In genomic region chr2:173175703-173176102, GRCm38 (mm10) we compare ENCODE assay signal across 10 mouse cellular contexts. TPM values are rescaled to one million over a fixed set of nuclear protein-coding genes. Genes with fewer than 3 reads are reported as not detected.
DNase-seq lines count a peak whose midpoint lies in the region; ATAC-seq and TF ChIP-seq lines count a peak whose summit lies in the region.
"Had no signal": no experiment of that assay in that cellular context is flagged by ENCODE, and none has a peak within 500 bp of the region (broad histone marks: within the 10 kb centered on the region; RNA-seq: fewer than 3 reads in every experiment).

No protein-coding gene starts in this region.

- no peak for ATAC-seq in lung, postnatal 0 days

- H3K4me2 ChIP-seq in lung, postnatal 0 days (replicated peaks; ENCODE audit: low read depth, low read length), result no peak overlapping the region

- H3K9me3 ChIP-seq in lung, postnatal 0 days (ENCODE audit: low read length), result no peaks in the 10 kb centered on the region

- TF ChIP-seq EP300 in lung, postnatal 0 days (IDR thresholded peaks at IDR 0.05), result no peak

- H3K9ac ChIP-seq in lung, postnatal 0 days (replicated peaks; ENCODE audit: low read depth), result no peak overlapping the region

- no peaks in the 10 kb centered on the region for H3K36me3 ChIP-seq in kidney, adult 2 months (ENCODE audit: control insufficient read depth, insufficient read depth, low read length)
- H3K36me3 ChIP-seq in lung, postnatal 0 days (ENCODE audit: insufficient read depth, low read length), result no peaks in the 10 kb centered on the region

- WGBS in kidney, adult 2 months, result 93% methylated on average over 5 of the region's 5 CpGs
- WGBS in lung, postnatal 0 days, result 85% methylated on average over 5 of the region's 5 CpGs
- 85% methylated on average over 5 of the region's 5 CpGs for WGBS in lung, adult 2 months

- H3K4me3 ChIP-seq in kidney, adult 2 months (ENCODE audit: insufficient read depth, low read depth, low read length), result no peak overlapping the region
- H3K4me3 ChIP-seq in lung, postnatal 0 days (ENCODE audit: low read depth, low read length), result no peak overlapping the region
- H3K4me3 ChIP-seq in lung, adult 2 months (replicated peaks; ENCODE audit: extremely low read depth, low read depth, low read length), result no peak overlapping the region

- TF ChIP-seq POLR2A in kidney, adult 2 months (IDR thresholded peaks at IDR 0.05; ENCODE audit: low read depth, low read length), result no peak
- TF ChIP-seq POLR2A in lung, adult 2 months (IDR thresholded peaks at IDR 0.05; ENCODE audit: borderline replicate concordance, extremely low read depth, low read depth, low read length), result no peak
- no peak for TF ChIP-seq POLR2A in brain, embryonic 14.5 days (IDR thresholded peaks at IDR 0.05; ENCODE audit: borderline replicate concordance, extremely low read depth, insufficient read depth, insufficient read length, poor library complexity, severe bottlenecking)

- DNase-seq in embryo, embryonic 10 days (ENCODE audit: low spot score), result peak; percentile 2
- DNase-seq in embryo, embryonic 11 days, result no peak
- no peak for DNase-seq in kidney, adult 2 months
- DNase-seq in kidney, adult 18-20 months, result no peak
- DNase-seq in lung, postnatal 0 days (ENCODE audit: low spot score), result no peak
- DNase-seq in lung, adult 2 months, result no peak
- no peak for DNase-seq in brain, embryonic 14.5 days (ENCODE audit: low read depth)
- DNase-seq in Muller cell, postnatal 12 days (ENCODE audit: inconsistent ontology term), result no peak
- DNase-seq: adrenal gland, postnatal 14 days; heart, postnatal 4 days had no signal

- no peak overlapping the region for H3K27ac ChIP-seq in kidney, adult 2 months (ENCODE audit: insufficient read depth, low read depth, low read length)
- H3K27ac ChIP-seq in lung, postnatal 0 days (ENCODE audit: low read length), result no peak overlapping the region

- peaks cover 40% of the 10 kb centered on the region for H3K4me1 ChIP-seq in kidney, adult 2 months (ENCODE audit: control insufficient read depth, insufficient read depth, low read length)
- H3K4me1 ChIP-seq in lung, postnatal 0 days (ENCODE audit: insufficient read depth, low read depth, low read length), result peaks cover 4% of the 10 kb centered on the region
- H3K4me1 ChIP-seq in lung, adult 2 months (ENCODE audit: control insufficient read depth, insufficient read depth, low read length), result no peaks in the 10 kb centered on the region

- no peaks in the 10 kb centered on the region for H3K27me3 ChIP-seq in kidney, adult 2 months (replicated peaks; ENCODE audit: control insufficient read depth, insufficient read depth, low read length)
- 0 out of 2 replicates have a peak, but pooled peaks cover 10% of the 10 kb centered on the region for H3K27me3 ChIP-seq in lung, postnatal 0 days (replicated peaks; ENCODE audit: insufficient read depth, low read length)

- TF ChIP-seq CTCF in kidney, adult 2 months (conservative IDR thresholded peaks at IDR 0.05; ENCODE audit: insufficient read depth, insufficient read length, low read depth, low read length), result peak; percentile 26; the same call in 1 of the 2 replicates
- TF ChIP-seq CTCF in lung, postnatal 0 days (IDR thresholded peaks at IDR 0.05), result peak; percentile 19; the same call in 1 of the 2 replicates
- TF ChIP-seq CTCF in lung, adult 2 months (IDR thresholded peaks at IDR 0.05; ENCODE audit: insufficient read depth, low read length), result no peak
- peak; percentile 15; the same call in 1 of the 2 replicates for TF ChIP-seq CTCF in brain, embryonic 14.5 days (IDR thresholded peaks at IDR 0.05; ENCODE audit: borderline replicate concordance, extremely low read depth, insufficient read depth, insufficient read length)

RNA-seq across cellular contexts. Expression of gene Pck1, which starts 22.9 kb away (rescaled TPM):
- 648 and 871 TPM in 2 replicates for polyA plus RNA-seq in kidney, adult 2 months (2012; rRNA removed)
- polyA plus RNA-seq in lung, postnatal 0 days (2015; fragmentation: Nextera tagmentation; extraction: Ambion mirVana), result 0.08 and 0.10 TPM in 2 replicates
- 7.9 and 14.0 TPM in 2 replicates for polyA plus RNA-seq in lung, adult 2 months (2012; rRNA removed)
- polyA plus RNA-seq in brain, embryonic 14.5 days (2012; rRNA removed), result not detected in 2 replicates

RNA-seq across cellular contexts. Expression of gene Zbp1, which starts 43.0 kb away (rescaled TPM):
- polyA plus RNA-seq in kidney, adult 2 months (2012; rRNA removed), result 3.3 and 7.8 TPM in 2 replicates
- polyA plus RNA-seq in lung, postnatal 0 days (2015; fragmentation: Nextera tagmentation; extraction: Ambion mirVana), result 1.1 and 2.5 TPM in 2 replicates
- polyA plus RNA-seq in lung, adult 2 months (2012; rRNA removed), result 4.8 and 5.7 TPM in 2 replicates
- polyA plus RNA-seq in brain, embryonic 14.5 days (2012; rRNA removed), result 0.18 and 0.40 TPM in 2 replicates

RNA-seq across cellular contexts. Expression of gene Ctcfl, which starts 56.4 kb away (rescaled TPM):
- polyA plus RNA-seq in kidney, adult 2 months (2012; rRNA removed), result 0.03 TPM in 2 replicates
- 0.07 TPM in 1 of 2 replicates, not detected in the other for polyA plus RNA-seq in lung, postnatal 0 days (2015; fragmentation: Nextera tagmentation; extraction: Ambion mirVana)
- polyA plus RNA-seq in lung, adult 2 months (2012; rRNA removed), result not detected in 2 replicates
- polyA plus RNA-seq in brain, embryonic 14.5 days (2012; rRNA removed), result not detected in 2 replicates

Comparison
In these comparisons a context has a peak if more than half of its experiments do, and no peak if none do; other contexts are left out.
1. RNA of gene Pck1, which starts 22.9 kb away (polyA plus RNA-seq): 648 to 871 TPM in kidney, adult 2 months; 7.9 to 14.0 TPM in lung, adult 2 months, 0.08 to 0.10 TPM in lung, postnatal 0 days and not detected in brain, embryonic 14.5 days; every median in the first group is over 10 times any median in the second.